Mouse (Mus musculus): ENCODE data around the gene Fut2.

Gene Fut2

DNA sequence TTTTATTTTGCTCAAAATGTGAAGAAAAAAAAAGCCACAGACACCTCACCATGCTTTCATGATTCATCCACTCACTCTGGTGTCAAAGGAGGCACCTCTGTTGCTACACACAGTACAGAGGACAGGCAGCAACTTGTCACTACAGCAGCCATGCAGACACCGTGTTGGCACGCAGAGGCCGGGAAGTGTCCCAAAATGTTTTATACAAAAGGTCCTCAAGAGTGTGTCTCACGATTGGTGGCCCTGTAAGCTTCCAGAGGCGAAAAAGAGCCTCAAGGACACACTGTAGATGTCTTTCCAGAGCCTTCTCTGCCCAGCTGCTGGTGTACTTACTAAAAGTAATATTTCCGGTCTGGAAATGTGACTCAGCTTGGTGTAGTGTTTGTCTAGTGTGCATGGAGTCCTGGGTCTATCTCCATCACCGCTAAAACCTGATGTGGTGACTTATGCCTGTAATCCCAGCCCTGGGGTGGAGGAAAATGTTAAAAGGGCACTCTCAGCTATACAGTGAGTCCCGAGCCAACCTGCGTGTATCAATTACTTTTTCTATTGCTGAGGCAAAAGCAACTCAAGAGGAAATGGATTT lies 60.4 kb downstream of the Fut2 start:
- no peak for DNase-seq (ENCODE audit: low spot score in 2 of 2)

GRCm38 (mm10) chr7:45598960-45599879 lies 67.0 kb downstream of the Fut2 start:
- DNase-seq (ENCODE audit: low spot score in 2 of 2) = no peak

Data from frontal cortex, postnatal 14 days (tissue).